Mouse (Mus musculus): ENCODE measurements at regions not wholly inside any gene's neighbourhood (a gene's known extent, or its start where the extent isn't known, plus 50 kb on each side); places are given as distances from the start of the nearest gene placed in this dataset.

DNA sequence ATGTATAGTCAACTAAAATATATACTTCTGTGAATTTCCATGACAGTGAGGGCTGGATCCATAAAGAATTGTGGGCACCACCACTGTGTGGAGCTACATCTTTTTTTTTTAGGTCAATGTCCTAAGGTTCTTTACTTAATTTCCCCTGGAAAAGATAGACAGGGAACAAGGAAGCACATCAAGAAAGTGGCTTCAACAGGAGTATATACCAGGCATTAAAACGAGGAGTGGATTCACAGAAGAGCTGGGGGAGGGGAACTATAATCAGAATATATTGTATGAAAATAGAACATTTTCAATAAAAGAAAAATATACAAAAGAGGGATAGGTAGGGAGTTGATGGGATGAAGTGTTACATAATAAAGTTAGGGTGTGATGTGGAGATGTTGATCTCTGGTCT is 190.9 kb downstream of the Ifng start:
- no peak for TF ChIP-seq CTCF (conservative IDR thresholded peaks at IDR 0.05; ENCODE audit: insufficient read depth, insufficient read length, low read depth, low read length)
- no peak for TF ChIP-seq POLR2A (IDR thresholded peaks at IDR 0.05; ENCODE audit: low read depth, low read length)
